Mouse (Mus musculus) embryonic facial prominence, embryonic 12.5 days (tissue): ENCODE measurements around the gene Map4k2. TPM values are rescaled to one million over a fixed set of nuclear protein-coding genes. Genes with fewer than 3 reads are reported as not detected.

Experiments
- ATAC-seq: fragments of 200-750 bp; cut with Nextera tagmentation; 2 replicates; pipeline ENCODE4 v1.8.0; 2017; ENCODE audit not compliant: insufficient number of reproducible peaks, insufficient read depth, low FRiP score, low TSS enrichment
- H3K27ac ChIP-seq: fragments of 300-500 bp; sonication (generic); 2 replicates; pipeline ENCODE4 v1.5.1; 2016; ENCODE audit warnings: mild to moderate bottlenecking
- H3K27me3 ChIP-seq: fragments of 300-500 bp; sonication (generic); 2 replicates; pipeline ENCODE4 v1.6.1; 2016; ENCODE audit warnings: mild to moderate bottlenecking, moderate library complexity
- H3K36me3 ChIP-seq: fragments of 300-500 bp; sonication (generic); 2 replicates; pipeline ENCODE4 v1.6.1; 2016; ENCODE audit warnings: mild to moderate bottlenecking
- H3K4me1 ChIP-seq: fragments of 300-500 bp; sonication (generic); 2 replicates; pipeline ENCODE4 v1.6.1; 2016
- H3K4me2 ChIP-seq: fragments of 300-500 bp; sonication (generic); replicated peaks from 2 replicates; pipeline ENCODE4 v1.6.1; 2016; ENCODE audit warnings: mild to moderate bottlenecking, moderate library complexity
- H3K4me3 ChIP-seq: fragments of 300-500 bp; sonication (generic); 2 replicates; pipeline ENCODE4 v1.5.1; 2016; ENCODE audit warnings: mild to moderate bottlenecking
- H3K9ac ChIP-seq: fragments of 300-500 bp; sonication (generic); 2 replicates; pipeline ENCODE4 v1.6.1; 2016; ENCODE audit warnings: mild to moderate bottlenecking, moderate library complexity
- H3K9me3 ChIP-seq: fragments of 300-500 bp; sonication (generic); 2 replicates; pipeline ENCODE4 v1.6.1; 2016; ENCODE audit warnings: mild to moderate bottlenecking, moderate library complexity
- WGBS: fragments of 180-500 bp; shearing (Covaris S2); methylation state at CpG from one replicate; pipeline ENCODE4 v1.1.7; 2016; 5-methylcytosine and 5-hydroxymethylcytosine counted together
- polyA plus RNA-seq: library from polyadenylated mRNA; unstranded; fragments of >200 nt; fragmentation: Nextera tagmentation; extraction: Ambion mirVana; gene quantifications from 2 replicates; pipeline ENCODE4 v1.2.1, GENCODE M21; 2016

The Map4k2 gene
- polyA plus RNA-seq, 1 experiment from 2014 or later, result 16.8 TPM

DNA sequence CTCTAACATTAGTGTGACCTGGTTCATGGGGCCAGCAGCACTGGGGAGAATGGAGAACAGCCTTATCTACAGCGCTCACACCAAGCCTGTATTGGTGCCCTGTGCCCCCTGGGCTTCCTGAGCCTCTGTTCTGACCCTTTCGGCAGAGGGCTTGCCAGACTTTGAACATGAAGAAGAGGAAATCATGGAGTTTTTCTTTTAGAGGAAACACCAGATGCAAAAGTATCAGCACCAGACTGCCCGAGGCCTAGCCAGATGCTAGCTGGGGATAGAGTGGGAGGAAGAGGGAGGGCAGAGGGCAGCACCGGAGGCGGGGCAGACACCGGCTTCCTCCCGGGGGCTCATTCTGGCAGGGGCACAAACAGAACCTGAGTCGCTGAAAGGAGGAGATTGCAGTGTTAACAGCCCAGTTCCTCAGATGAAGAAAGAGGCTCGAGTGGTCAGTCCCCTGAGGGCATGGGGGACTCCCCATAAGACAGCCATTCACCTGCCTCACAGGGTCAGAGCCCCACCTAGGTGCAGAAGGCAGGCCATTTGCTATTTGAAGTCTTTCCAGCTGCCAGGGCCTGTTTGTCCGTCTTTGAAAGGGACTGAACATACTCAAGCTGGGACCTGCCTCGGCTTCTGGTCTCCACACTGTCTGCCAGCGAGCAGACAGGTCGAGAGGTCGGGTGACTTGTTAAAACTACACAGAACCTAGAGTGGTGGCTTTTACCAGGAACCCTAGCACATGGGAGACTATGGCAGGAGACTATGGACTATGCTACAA lies 8.5 kb downstream of the Map4k2 start:
- WGBS, result 17% methylated on average over 14 of the region's 14 CpGs
- Histone ChIP-seq H3K9ac (0 out of 2 replicates have a peak overlapping the region, but pooled peaks have one; percentile 7), H3K4me3 (no peak overlapping the region), H3K27ac (peak overlapping the region; percentile 46; the same call in 1 of the 2 replicates), H3K9me3 (no peaks in the 10 kb centered on the region), H3K4me1 (peaks cover 18% of the 10 kb centered on the region), H3K4me2 (no peak overlapping the region), H3K36me3 (peaks cover 50% of the 10 kb centered on the region), H3K27me3 (no peaks in the 10 kb centered on the region)
- no peak for ATAC-seq

DNA sequence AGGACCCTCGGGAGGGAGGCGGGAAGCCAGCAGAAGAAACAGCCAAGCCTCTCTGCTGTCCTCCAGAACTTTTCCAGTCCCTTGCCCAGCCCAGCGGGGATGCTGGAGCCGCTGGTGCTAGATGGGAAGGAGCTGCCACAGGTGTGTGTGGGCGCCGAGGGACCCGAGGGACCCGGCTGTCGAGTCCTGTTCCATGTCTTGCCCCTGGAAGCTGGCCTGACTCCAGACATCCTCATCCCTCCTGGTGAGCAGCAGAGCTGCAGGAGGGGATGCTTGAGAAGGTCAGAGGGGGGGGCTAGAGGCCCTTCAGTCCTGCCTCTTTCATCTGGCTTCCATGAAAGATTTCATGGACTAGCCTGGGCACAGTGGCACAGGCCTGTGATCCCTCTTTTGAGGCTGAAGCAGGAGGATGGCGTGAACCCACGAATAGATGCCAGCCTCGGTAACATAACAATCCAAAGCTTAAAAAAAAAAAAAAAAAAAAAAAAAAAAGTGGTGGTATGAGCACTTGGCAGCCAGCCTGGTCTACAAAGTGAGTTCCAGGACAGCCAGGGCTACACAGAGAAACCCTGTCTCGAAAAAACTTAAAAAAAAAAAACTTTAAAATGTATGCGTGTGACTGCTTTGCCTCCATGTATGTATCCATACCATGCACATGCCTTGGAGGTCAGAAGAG lies 10.6 kb downstream of the Map4k2 start:
- Histone ChIP-seq H3K9me3 (no peaks in the 10 kb centered on the region), H3K27me3 (no peaks in the 10 kb centered on the region), H3K4me1 (peaks cover 18% of the 10 kb centered on the region), H3K4me3 (no peak overlapping the region), H3K27ac (no peak overlapping the region), H3K36me3 (peaks cover 30% of the 10 kb centered on the region), H3K4me2 (no peak overlapping the region), H3K9ac (0 out of 2 replicates have a peak overlapping the region, but pooled peaks have one; percentile 7)
- ATAC-seq, result no peak
- 66% methylated on average over 14 of the region's 14 CpGs for WGBS

GRCm38 (mm10) chr19:6352107-6352505 lies 11.2 kb downstream of the Map4k2 start:
- Histone ChIP-seq H3K9ac (no peak overlapping the region), H3K27me3 (no peaks in the 10 kb centered on the region), H3K27ac (no peak overlapping the region), H3K4me3 (no peak overlapping the region), H3K4me2 (no peak overlapping the region), H3K9me3 (no peaks in the 10 kb centered on the region), H3K4me1 (peaks cover 18% of the 10 kb centered on the region), H3K36me3 (peaks cover 24% of the 10 kb centered on the region; the same call in 1 of the 2 replicates)
- ATAC-seq, result no peak
- WGBS, result 81% methylated on average over 2 of the region's 2 CpGs

DNA sequence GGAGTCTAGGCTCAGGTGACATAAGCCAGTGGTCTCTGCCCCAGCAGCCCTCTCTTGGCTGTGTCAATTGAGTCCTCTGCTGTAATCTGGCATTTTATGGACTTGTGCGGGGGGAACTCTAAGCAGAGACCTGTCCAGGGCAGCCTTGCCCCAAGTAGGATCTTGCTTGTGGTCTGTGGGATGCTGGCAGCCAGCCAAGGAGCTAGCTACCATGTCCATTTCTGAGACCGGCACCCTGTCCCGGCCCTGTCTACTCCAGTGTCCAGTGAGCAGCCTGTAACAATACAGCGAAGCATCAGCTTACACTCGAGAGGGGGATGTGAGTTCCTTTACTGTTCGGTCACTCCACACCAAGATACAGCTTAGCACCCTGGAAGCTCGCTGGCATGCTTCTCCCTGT lies 13.1 kb downstream of the Map4k2 start:
- Histone ChIP-seq H3K4me3 (no peak overlapping the region), H3K4me1 (peaks cover 13% of the 10 kb centered on the region), H3K27me3 (no peaks in the 10 kb centered on the region), H3K36me3 (peaks cover 18% of the 10 kb centered on the region; the same call in 1 of the 2 replicates), H3K27ac (no peak overlapping the region), H3K9ac (no peak overlapping the region), H3K9me3 (no peaks in the 10 kb centered on the region), H3K4me2 (no peak overlapping the region)
- no peak for ATAC-seq
- 79% methylated on average over 7 of the region's 7 CpGs for WGBS

DNA sequence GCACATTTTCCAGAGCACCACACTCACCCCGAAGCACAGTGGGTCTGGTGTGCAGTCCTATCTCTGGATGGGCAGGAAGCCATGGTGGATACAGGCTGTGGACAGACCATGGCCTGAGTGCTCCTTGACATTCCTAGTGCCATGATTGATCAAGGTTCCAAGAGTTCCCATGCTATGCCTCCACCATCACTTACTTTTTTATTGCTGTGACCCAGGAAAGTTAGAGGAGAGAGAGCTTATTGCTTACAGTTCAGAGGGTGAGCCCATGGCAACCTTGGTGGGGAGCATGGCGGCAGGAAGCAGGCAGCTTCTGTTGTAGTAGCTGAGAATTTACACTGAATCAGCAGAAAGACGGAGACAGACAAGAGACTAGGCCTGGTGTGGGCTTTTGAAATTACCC lies 20.4 kb downstream of the Map4k2 start:
- ATAC-seq, result no peak
- no peak overlapping the region for H3K9ac ChIP-seq
- H3K9me3 ChIP-seq, result no peaks in the 10 kb centered on the region
- no peak overlapping the region for H3K4me2 ChIP-seq
- H3K4me1 ChIP-seq, result peaks cover 18% of the 10 kb centered on the region
- peaks cover 9% of the 10 kb centered on the region for H3K36me3 ChIP-seq
- H3K27ac ChIP-seq, result no peak overlapping the region
- H3K27me3 ChIP-seq, result no peaks in the 10 kb centered on the region
- no peak overlapping the region for H3K4me3 ChIP-seq
- WGBS, result 92% methylated on average over 3 of the region's 3 CpGs

- WGBS, result 2% methylated on average over 11 of the region's 11 CpGs
- peak overlapping the region; percentile 48 for H3K9ac ChIP-seq
- H3K4me1 ChIP-seq, result peaks cover 18% of the 10 kb centered on the region
- peak overlapping the region; percentile 92 for H3K4me3 ChIP-seq
- ATAC-seq, result no peak
- H3K9me3 ChIP-seq, result no peaks in the 10 kb centered on the region
- H3K27ac ChIP-seq, result peak overlapping the region; percentile 26; the same call in 1 of the 2 replicates
- no peaks in the 10 kb centered on the region for H3K27me3 ChIP-seq
- peak overlapping the region; percentile 74 for H3K4me2 ChIP-seq
- H3K36me3 ChIP-seq, result peaks cover 26% of the 10 kb centered on the region
These were observed 22.1 kb downstream of the Map4k2 start for GRCm38 (mm10) chr19:6363091-6363410.

DNA sequence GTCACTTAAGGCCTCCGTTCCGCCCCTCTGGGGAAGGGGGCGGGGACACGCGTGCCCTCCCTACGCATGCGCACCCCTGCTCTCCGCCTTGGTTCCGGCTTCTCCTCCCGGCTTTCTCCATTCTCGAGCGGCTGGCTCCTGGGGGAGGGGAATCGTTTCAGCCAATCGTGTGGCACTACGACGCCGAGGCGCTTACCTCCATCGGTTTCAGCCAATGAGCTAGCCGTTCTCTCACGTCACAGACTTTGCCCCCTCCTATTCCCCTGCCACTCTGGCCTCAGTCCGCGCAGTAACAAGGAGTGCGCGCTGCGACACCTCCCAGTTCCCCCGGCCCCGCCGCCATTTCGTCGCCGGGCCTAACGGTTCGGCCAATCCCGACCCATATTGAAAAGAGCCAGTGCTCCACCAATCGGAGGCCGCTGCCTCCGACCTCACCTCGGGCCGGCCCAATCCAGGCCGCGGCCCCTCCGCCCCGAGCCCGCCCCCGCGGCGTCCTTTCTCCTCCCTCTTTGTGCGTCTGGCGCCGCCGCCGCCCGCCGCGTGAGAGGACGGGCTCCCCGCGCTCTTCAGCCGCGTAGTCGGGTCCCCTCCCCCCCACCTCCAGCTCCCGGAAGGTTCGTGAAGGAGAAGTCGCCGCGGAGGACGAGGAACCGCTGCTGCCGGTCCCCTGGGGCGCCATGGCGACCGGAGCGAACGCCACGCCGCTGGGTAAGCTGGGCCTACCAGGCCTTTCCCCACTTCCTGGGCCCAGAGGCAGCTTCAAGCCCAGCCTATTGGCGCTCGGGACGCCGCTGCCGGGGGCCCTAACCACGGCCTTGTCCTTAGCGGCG lies 22.7 kb downstream of the Map4k2 start, which contains the start of gene Sf1:
Gene Sf1 (plus strand): TSS at position 280 of the 830 bp plus-strand sequence.
- H3K9me3 ChIP-seq, result no peaks in the 10 kb centered on the region
- H3K36me3 ChIP-seq, result peaks cover 32% of the 10 kb centered on the region
- peak within 1 kb of the TSS; percentile 92 for H3K4me3 ChIP-seq
- H3K27me3 ChIP-seq, result no peaks in the 10 kb centered on the region
- WGBS, result under 1% methylated on average over 72 of the region's 85 CpGs
- H3K27ac ChIP-seq, result peak within 1 kb of the TSS; percentile 99
- peaks cover 18% of the 10 kb centered on the region for H3K4me1 ChIP-seq
- peak; percentile 98 for ATAC-seq
- peak within 1 kb of the TSS; percentile 99 for H3K9ac ChIP-seq
- peak within 1 kb of the TSS; percentile 74 for H3K4me2 ChIP-seq

- under 1% methylated on average over 55 of the region's 55 CpGs for WGBS
- Histone ChIP-seq H3K36me3 (peaks cover 38% of the 10 kb centered on the region), H3K27ac (peak overlapping the region; percentile 99), H3K9ac (peak overlapping the region; percentile 99), H3K4me2 (peak overlapping the region; percentile 74), H3K4me1 (peaks cover 18% of the 10 kb centered on the region), H3K9me3 (no peaks in the 10 kb centered on the region), H3K4me3 (peak overlapping the region; percentile 92), H3K27me3 (no peaks in the 10 kb centered on the region)
- ATAC-seq, result no peak
These were observed 23.4 kb downstream of the Map4k2 start for GRCm38 (mm10) chr19:6364317-6364725.

DNA sequence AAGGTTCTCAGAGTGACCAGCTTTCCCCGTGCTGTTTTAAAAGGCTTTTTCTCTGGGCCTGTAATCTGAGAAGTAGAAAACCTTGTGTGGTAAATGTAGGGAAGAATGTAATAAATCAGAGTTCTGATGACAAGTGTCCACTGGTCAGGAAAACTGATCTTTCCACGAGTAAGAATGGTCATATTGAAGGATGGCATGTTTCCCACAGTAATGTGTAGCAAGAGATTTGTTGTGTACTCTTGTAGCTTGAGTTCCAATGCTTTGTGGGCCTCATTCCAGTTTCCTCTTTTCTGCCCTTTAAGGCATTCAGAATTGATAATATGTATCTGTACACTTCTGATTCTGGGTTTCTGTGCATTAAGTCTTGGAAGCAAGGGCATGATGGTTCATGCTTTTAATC lies 23.9 kb downstream of the Map4k2 start:
- WGBS, result 4% methylated on average over 2 of the region's 2 CpGs
- H3K4me3 ChIP-seq, result peak overlapping the region; percentile 92
- H3K27me3 ChIP-seq, result no peaks in the 10 kb centered on the region
- peaks cover 18% of the 10 kb centered on the region for H3K4me1 ChIP-seq
- H3K4me2 ChIP-seq, result peak overlapping the region; percentile 74
- H3K9ac ChIP-seq, result peak overlapping the region; percentile 99
- no peaks in the 10 kb centered on the region for H3K9me3 ChIP-seq
- H3K27ac ChIP-seq, result no peak overlapping the region
- no peak for ATAC-seq
- H3K36me3 ChIP-seq, result peaks cover 42% of the 10 kb centered on the region

DNA sequence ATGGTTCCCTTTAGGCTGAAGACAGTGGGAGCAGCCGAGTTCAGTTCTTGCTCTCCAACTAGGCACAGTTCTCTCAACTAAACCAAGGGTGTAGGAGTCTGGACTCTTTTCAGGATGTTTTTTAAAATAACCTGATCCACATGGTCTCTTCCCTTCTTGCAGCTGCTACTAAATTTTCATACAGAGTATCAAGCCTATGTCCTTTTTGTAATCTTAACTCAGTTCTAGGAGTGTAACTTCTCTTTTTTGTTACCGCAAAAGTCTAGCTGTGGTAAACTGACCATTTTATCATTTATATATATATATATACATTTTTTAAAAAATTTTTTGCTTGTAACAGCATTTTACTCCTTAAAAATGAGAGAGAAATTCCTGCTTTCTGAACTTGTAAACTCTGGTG lies 29.2 kb downstream of the Map4k2 start:
- 88% methylated on average over 2 of the region's 2 CpGs for WGBS
- Histone ChIP-seq H3K36me3 (peaks cover 93% of the 10 kb centered on the region), H3K4me1 (peaks cover 7% of the 10 kb centered on the region), H3K27ac (no peak overlapping the region), H3K4me3 (no peak overlapping the region), H3K9me3 (no peaks in the 10 kb centered on the region), H3K4me2 (no peak overlapping the region), H3K27me3 (no peaks in the 10 kb centered on the region), H3K9ac (no peak overlapping the region)
- no peak for ATAC-seq

DNA sequence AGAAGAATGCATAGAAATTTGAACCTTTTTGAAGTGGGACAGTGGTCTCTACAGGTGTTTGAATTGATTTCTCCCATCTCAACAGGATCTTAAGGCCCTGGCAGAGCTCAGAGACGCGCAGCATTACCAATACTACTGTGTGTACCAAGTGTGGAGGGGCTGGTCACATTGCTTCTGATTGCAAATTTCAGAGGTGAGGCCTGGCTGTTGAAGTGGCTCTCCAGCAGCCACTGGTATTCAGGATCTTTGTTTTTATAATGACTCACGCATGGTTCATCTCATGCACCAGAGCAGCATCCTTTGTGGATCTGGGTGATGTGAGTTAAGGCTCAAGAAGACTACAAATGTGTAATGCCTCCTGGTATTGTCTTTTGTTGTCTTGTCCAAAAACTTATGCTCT lies 31.5 kb downstream of the Map4k2 start:
- Histone ChIP-seq H3K36me3 (peaks cover 96% of the 10 kb centered on the region), H3K27me3 (no peaks in the 10 kb centered on the region), H3K9ac (no peak overlapping the region), H3K4me2 (no peak overlapping the region), H3K4me1 (no peaks in the 10 kb centered on the region), H3K27ac (no peak overlapping the region), H3K9me3 (no peaks in the 10 kb centered on the region), H3K4me3 (no peak overlapping the region)
- 94% methylated on average over 3 of the region's 3 CpGs for WGBS
- no peak for ATAC-seq
